Mouse (Mus musculus) ES-E14 (cell line): ENCODE measurements around the gene Tenm3.

ENCODE experiments used
- HCFC1 ChIP-seq: IDR thresholded peaks from 2 replicates; pipeline ENCODE4 v1.6.1; 2012; ENCODE audit warnings: low read length, inconsistent platforms, borderline replicate concordance; ENCODE audit not compliant: insufficient read depth
- MAFK ChIP-seq: IDR thresholded peaks from 2 replicates; pipeline ENCODE4 v1.6.1; 2014; ENCODE audit warnings: mild to moderate bottlenecking, low read depth, low read length, inconsistent platforms; ENCODE audit not compliant: insufficient read depth
- ZC3H11A ChIP-seq: IDR thresholded peaks from 2 replicates; pipeline ENCODE4 v1.6.1; 2012; ENCODE audit warnings: low read depth, mild to moderate bottlenecking, inconsistent platforms, low read length, borderline replicate concordance
- ZNF384 ChIP-seq: IDR thresholded peaks from 2 replicates; pipeline ENCODE4 v1.6.1; 2012; ENCODE audit warnings: low read depth, low read length, inconsistent platforms

GRCm38 (mm10) chr8:48214386-48214785 is 629.4 kb downstream of the Tenm3 start:
- TF ChIP-seq ZC3H11A (no peak), HCFC1 (no peak), ZNF384 (no peak), MAFK (no peak)
